Mouse (Mus musculus) erythroblast, embryonic 14.5 days (primary cell): ENCODE results near the gene Nav3.

ENCODE experiments used
- GATA1 ChIP-seq: IDR thresholded peaks from 2 replicates; pipeline ENCODE4 v1.6.1; 2012; ENCODE audit warnings: low read length, inconsistent platforms, mixed read lengths
- TAL1 ChIP-seq: IDR thresholded peaks from 3 replicates; pipeline ENCODE4 v1.6.1; 2012; ENCODE audit warnings: low read length, inconsistent platforms, mixed read lengths

- no peak for TF ChIP-seq GATA1
- TF ChIP-seq TAL1: no peak
Measured at GRCm38 (mm10) chr10:109985824-109986485, 470.0 kb downstream of the Nav3 start.
